Mouse (Mus musculus) MEL (cell line): Measurements from ENCODE around the gene Col26a1. TPM values are rescaled to one million over a fixed set of nuclear protein-coding genes. Genes with fewer than 3 reads are reported as not detected.

Experiments
- DNase-seq: peaks from one replicate; pipeline ENCODE4 v3.0.0; 2011; ENCODE audit warnings: low read depth, low spot score
- H3K27ac ChIP-seq: 2 replicates; pipeline ENCODE4 v1.5.1; 2012; ENCODE audit warnings: low read depth, mild to moderate bottlenecking, control low read depth, low read length, moderate library complexity; ENCODE audit not compliant: control insufficient read depth
- H3K27me3 ChIP-seq, 2 experiments: fragments of 150-350 bp in 1 of 2; sonication (generic) in 1 of 2; 2 replicates each; pipeline ENCODE4 v1.6.1; 2012; ENCODE audit warnings: low read length in 2 of 2, mild to moderate bottlenecking in 2 of 2, improper control_type of control experiment in 1 of 2, moderate library complexity in 1 of 2; ENCODE audit not compliant: insufficient read depth in 2 of 2, control insufficient read depth in 1 of 2
- H3K36me3 ChIP-seq, 2 experiments: 2 replicates each; pipeline ENCODE4 v1.6.1; 2012 to 2014; ENCODE audit warnings: low read length in 2 of 2, improper control_type of control experiment in 1 of 2, inconsistent platforms in 1 of 2, mild to moderate bottlenecking in 1 of 2; ENCODE audit not compliant: insufficient read depth in 2 of 2, control insufficient read depth in 1 of 2
- H3K4me1 ChIP-seq, 2 experiments: fragments of 150-350 bp in 1 of 2; sonication (generic) in 1 of 2; 2 replicates each; pipeline ENCODE4 v1.6.1; 2012; ENCODE audit warnings: low read length in 2 of 2, improper control_type of control experiment in 1 of 2, mild to moderate bottlenecking in 1 of 2; ENCODE audit not compliant: insufficient read depth in 2 of 2, control insufficient read depth in 1 of 2
- H3K4me3 ChIP-seq, 2 experiments: fragments of 150-350 bp in 1 of 2; sonication (generic) in 1 of 2; 2 replicates each; pipeline ENCODE4 v1.5.1; 2012; ENCODE audit warnings: low read depth in 2 of 2, low read length in 2 of 2, mild to moderate bottlenecking in 2 of 2, moderate library complexity in 2 of 2, control low read depth in 1 of 2, improper control_type of control experiment in 1 of 2; ENCODE audit not compliant: control insufficient read depth in 1 of 2, insufficient read depth in 1 of 2
- H3K79me2 ChIP-seq: 2 replicates; pipeline ENCODE4 v1.6.1; 2012; ENCODE audit warnings: mild to moderate bottlenecking, low read length, moderate library complexity; ENCODE audit not compliant: control insufficient read depth, poor library complexity, insufficient read depth
- H3K9ac ChIP-seq: 2 replicates; pipeline ENCODE4 v1.6.1; 2012; ENCODE audit warnings: low read depth, mild to moderate bottlenecking, control low read depth, low read length, moderate library complexity; ENCODE audit not compliant: control insufficient read depth, poor library complexity, severe bottlenecking
- H3K9me3 ChIP-seq: fragments of 150-350 bp; sonication (generic); replicated peaks from 2 replicates; pipeline ENCODE4 v1.6.1; 2012; ENCODE audit warnings: mild to moderate bottlenecking, low read length, improper control_type of control experiment, moderate library complexity; ENCODE audit not compliant: insufficient read depth
- BHLHE40 ChIP-seq: IDR thresholded peaks from 2 replicates; pipeline ENCODE4 v1.6.1; 2012; ENCODE audit warnings: low read depth, mild to moderate bottlenecking, inconsistent platforms, low read length, improper control_type of control experiment, borderline replicate concordance
- CHD1 ChIP-seq: IDR thresholded peaks from 2 replicates; pipeline ENCODE4 v1.6.1; 2012; ENCODE audit warnings: low read depth, mild to moderate bottlenecking, inconsistent platforms, low read length, improper control_type of control experiment
- CHD2 ChIP-seq: IDR thresholded peaks from 2 replicates; pipeline ENCODE4 v1.6.1; 2011; ENCODE audit warnings: low read length, improper control_type of control experiment
- CTCF ChIP-seq, 3 experiments: IDR thresholded peaks in 2 of 3; conservative IDR thresholded peaks in 1 of 3; 2 replicates each; pipeline ENCODE4 v1.5.1; 2011 to 2012; ENCODE audit warnings: low read length in 3 of 3, low read depth in 2 of 3, mild to moderate bottlenecking in 2 of 3, improper control_type of control experiment in 1 of 3, inconsistent platforms in 1 of 3, mixed read lengths in 1 of 3, moderate library complexity in 1 of 3; ENCODE audit not compliant: control insufficient read depth in 1 of 3, insufficient read depth in 1 of 3, poor library complexity in 1 of 3, severe bottlenecking in 1 of 3
- E2F4 ChIP-seq: IDR thresholded peaks from 2 replicates; pipeline ENCODE4 v1.6.1; 2011; ENCODE audit warnings: low read depth, low read length, improper control_type of control experiment, borderline replicate concordance
- ELF1 ChIP-seq: IDR thresholded peaks from 2 replicates; pipeline ENCODE4 v1.6.1; 2014; ENCODE audit warnings: low read depth, mild to moderate bottlenecking, inconsistent platforms, low read length, improper control_type of control experiment, moderate library complexity
- EP300 ChIP-seq, 2 experiments: IDR thresholded peaks; 2 replicates each; pipeline ENCODE4 v1.6.1; 2011; ENCODE audit warnings: improper control_type of control experiment in 2 of 2, low read length in 2 of 2, low read depth in 1 of 2, mild to moderate bottlenecking in 1 of 2
- ETS1 ChIP-seq: IDR thresholded peaks from 2 replicates; pipeline ENCODE4 v1.6.1; 2012; ENCODE audit warnings: low read depth, mild to moderate bottlenecking, inconsistent platforms, low read length, improper control_type of control experiment, moderate library complexity
- GABPA ChIP-seq: IDR thresholded peaks from 2 replicates; pipeline ENCODE4 v1.6.1; 2012; ENCODE audit warnings: low read depth, mild to moderate bottlenecking, inconsistent platforms, low read length, improper control_type of control experiment, moderate library complexity
- GATA1 ChIP-seq: IDR thresholded peaks from 2 replicates; pipeline ENCODE4 v1.6.1; 2011; ENCODE audit warnings: low read depth, low read length, improper control_type of control experiment
- HCFC1 ChIP-seq: IDR thresholded peaks from 2 replicates; pipeline ENCODE4 v1.6.1; 2012; ENCODE audit warnings: low read depth, mild to moderate bottlenecking, inconsistent platforms, low read length, improper control_type of control experiment, moderate library complexity
- JUND ChIP-seq: IDR thresholded peaks from 2 replicates; pipeline ENCODE4 v1.6.1; 2011; ENCODE audit warnings: low read depth, mild to moderate bottlenecking, improper control_type of control experiment, low read length
- KAT2A ChIP-seq: conservative IDR thresholded peaks from 2 replicates; pipeline ENCODE4 v1.6.1; 2012; ENCODE audit warnings: low read depth, low read length, improper control_type of control experiment, inconsistent platforms
- MAFK ChIP-seq: IDR thresholded peaks from 2 replicates; pipeline ENCODE4 v1.6.1; 2011; ENCODE audit warnings: low read depth, mild to moderate bottlenecking, low read length, improper control_type of control experiment, borderline replicate concordance
- MAX ChIP-seq: IDR thresholded peaks from 2 replicates; pipeline ENCODE4 v1.6.1; 2011; ENCODE audit warnings: low read length, improper control_type of control experiment
- MAZ ChIP-seq: IDR thresholded peaks from 2 replicates; pipeline ENCODE4 v1.6.1; 2012; ENCODE audit warnings: low read depth, mild to moderate bottlenecking, inconsistent platforms, low read length, improper control_type of control experiment
- MEF2A ChIP-seq: IDR thresholded peaks from 2 replicates; pipeline ENCODE4 v1.6.1; 2014; ENCODE audit warnings: low read depth, mild to moderate bottlenecking, inconsistent platforms, low read length, improper control_type of control experiment; ENCODE audit not compliant: poor library complexity, insufficient replicate concordance, severe bottlenecking; ENCODE audit errors: extremely low read depth
- MXI1 ChIP-seq: IDR thresholded peaks from 2 replicates; pipeline ENCODE4 v1.6.1; 2011; ENCODE audit warnings: mild to moderate bottlenecking, low read depth, low read length, improper control_type of control experiment
- MYB ChIP-seq: IDR thresholded peaks from 2 replicates; pipeline ENCODE4 v1.6.1; 2011; ENCODE audit warnings: mild to moderate bottlenecking, low read depth, low read length, improper control_type of control experiment
- MYC ChIP-seq: IDR thresholded peaks from 2 replicates; pipeline ENCODE4 v1.6.1; 2011; ENCODE audit warnings: low read depth, mild to moderate bottlenecking, low read length, improper control_type of control experiment, moderate library complexity
- NELFE ChIP-seq: IDR thresholded peaks from 2 replicates; pipeline ENCODE4 v1.6.1; 2011; ENCODE audit warnings: low read depth, low read length, improper control_type of control experiment
- NRF1 ChIP-seq: IDR thresholded peaks from 2 replicates; pipeline ENCODE4 v1.6.1; 2014; ENCODE audit warnings: low read depth, mild to moderate bottlenecking, inconsistent platforms, low read length, improper control_type of control experiment, moderate library complexity; ENCODE audit not compliant: poor library complexity, insufficient read depth, severe bottlenecking
- POLR2A ChIP-seq, 2 experiments: IDR thresholded peaks; 2 replicates each; pipeline ENCODE4 v1.6.1; 2011 to 2012; ENCODE audit warnings: low read length in 2 of 2, mild to moderate bottlenecking in 2 of 2, control low read depth in 1 of 2, improper control_type of control experiment in 1 of 2, low read depth in 1 of 2, moderate library complexity in 1 of 2; ENCODE audit not compliant: control insufficient read depth in 1 of 2, insufficient read depth in 1 of 2, poor library complexity in 1 of 2
- POLR2AphosphoS2 ChIP-seq: IDR thresholded peaks from 2 replicates; pipeline ENCODE4 v1.6.1; 2011; ENCODE audit warnings: low read length, improper control_type of control experiment
- POLR2AphosphoS5 ChIP-seq: IDR thresholded peaks from 2 replicates; pipeline ENCODE4 v1.6.1; 2012; ENCODE audit warnings: low read depth, borderline replicate concordance, mild to moderate bottlenecking, inconsistent platforms, low read length, moderate library complexity, mixed read lengths
- RCOR1 ChIP-seq: IDR thresholded peaks from 2 replicates; pipeline ENCODE4 v1.6.1; 2012; ENCODE audit warnings: low read depth, mild to moderate bottlenecking, inconsistent platforms, low read length, improper control_type of control experiment
- SIN3A ChIP-seq: IDR thresholded peaks from 2 replicates; pipeline ENCODE4 v1.6.1; 2012; ENCODE audit warnings: low read length, improper control_type of control experiment, inconsistent platforms
- TAL1 ChIP-seq: IDR thresholded peaks from 2 replicates; pipeline ENCODE4 v1.6.1; 2012; ENCODE audit warnings: mild to moderate bottlenecking, inconsistent platforms, low read length, moderate library complexity, mixed read lengths
- TBP ChIP-seq: IDR thresholded peaks from 2 replicates; pipeline ENCODE4 v1.8.0; 2011; ENCODE audit warnings: low read depth, low read length, improper control_type of control experiment
- TCF12 ChIP-seq: IDR thresholded peaks from 2 replicates; pipeline ENCODE4 v1.6.1; 2014; ENCODE audit warnings: low read depth, mild to moderate bottlenecking, inconsistent platforms, low read length, improper control_type of control experiment, moderate library complexity
- UBTF ChIP-seq: IDR thresholded peaks from 2 replicates; pipeline ENCODE4 v1.6.1; 2012; ENCODE audit warnings: low read depth, mild to moderate bottlenecking, inconsistent platforms, low read length, improper control_type of control experiment, moderate library complexity, borderline replicate concordance; ENCODE audit not compliant: insufficient read depth
- ZC3H11A ChIP-seq: IDR thresholded peaks from 2 replicates; pipeline ENCODE4 v1.6.1; 2012; ENCODE audit warnings: low read depth, mild to moderate bottlenecking, inconsistent platforms, low read length, improper control_type of control experiment
- ZKSCAN1 ChIP-seq: IDR thresholded peaks from 2 replicates; pipeline ENCODE4 v1.6.1; 2012; ENCODE audit warnings: low read depth, mild to moderate bottlenecking, inconsistent platforms, low read length, improper control_type of control experiment, moderate library complexity
- ZMIZ1 ChIP-seq: IDR thresholded peaks from 2 replicates; pipeline ENCODE4 v1.6.1; 2012; ENCODE audit warnings: low read depth, mild to moderate bottlenecking, inconsistent platforms, low read length, improper control_type of control experiment, moderate library complexity
- ZNF384 ChIP-seq: IDR thresholded peaks from 2 replicates; pipeline ENCODE4 v1.6.1; 2012; ENCODE audit warnings: low read depth, mild to moderate bottlenecking, inconsistent platforms, low read length, improper control_type of control experiment
- polyA plus RNA-seq, 2 experiments: library from polyadenylated mRNA; stranded (reverse) in 1 of 2; unstranded in 1 of 2; fragments of >175 nt in 1 of 2; fragments of >200 nt in 1 of 2; gene quantifications; 2 replicates each; pipeline versions ENCODE4 v1.2.1 to v1.2.4; 2012; ENCODE audit warnings: low replicate concordance in 2 of 2, low read depth in 1 of 2; ENCODE audit not compliant: insufficient read length in 2 of 2, insufficient read depth in 1 of 2, missing spikeins in 1 of 2
- total RNA-seq: library from RNA; depleted of rRNA; stranded (reverse); fragments of 300-350 nt; gene quantifications from 2 replicates; pipeline ENCODE4 v1.2.3, GENCODE M21; 2012

Gene Col26a1
- total and polyA plus RNA-seq, 3 experiments = not detected

DNA sequence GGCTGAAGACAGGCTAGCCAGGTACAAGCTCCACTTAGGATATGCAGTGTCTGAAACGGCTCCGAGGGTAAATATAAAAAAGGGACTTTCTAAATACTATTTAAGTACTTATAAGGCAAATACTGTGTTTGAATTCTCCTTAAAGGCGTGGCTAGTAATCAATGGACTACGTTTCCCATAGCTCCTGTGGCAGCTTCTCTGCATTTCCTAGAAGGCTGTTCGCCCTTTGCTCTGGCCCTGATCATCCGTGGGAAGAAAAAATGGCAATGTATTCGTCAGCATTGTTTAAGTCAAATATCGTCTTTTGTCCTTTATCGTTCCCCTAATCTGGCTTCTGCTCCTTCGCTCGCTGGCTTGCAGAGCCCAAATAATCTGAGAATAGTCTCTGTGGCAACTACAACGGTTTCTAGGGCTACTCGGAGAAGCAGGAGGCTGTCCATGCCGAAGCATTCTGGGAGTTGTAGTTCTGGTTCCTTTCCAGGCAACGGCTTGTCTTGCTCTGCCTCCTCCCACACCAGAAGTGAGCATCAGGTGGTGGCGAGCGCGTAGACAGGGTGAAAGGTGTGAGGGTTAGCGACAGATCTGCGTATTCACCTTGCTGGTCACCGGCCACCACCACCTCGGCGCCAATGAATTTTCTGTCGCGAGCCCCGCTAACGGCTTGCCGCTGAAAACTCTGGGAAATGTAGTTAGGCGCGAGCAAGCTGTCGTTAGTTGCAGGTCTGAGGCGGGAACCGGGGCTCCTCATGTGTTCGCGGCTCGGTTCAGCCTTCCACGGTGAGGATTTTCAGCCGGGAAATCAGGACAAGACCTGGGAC is 35.9 kb upstream of the Col26a1 start:
- H3K79me2 ChIP-seq = peaks cover 11% of the 10 kb centered on the region
- peaks cover 2 to 3% of the 10 kb centered on the region in 2 experiments; a peak in 2 of 4 replicates for H3K4me1 ChIP-seq
- no peaks in the 10 kb centered on the region; a peak in 1 of 4 replicates for H3K36me3 ChIP-seq
- H3K9ac ChIP-seq = peak overlapping the region; percentile 91
- H3K27ac ChIP-seq = peak overlapping the region; percentile 92
- no peaks in the 10 kb centered on the region for H3K9me3 ChIP-seq
- peak overlapping the region; percentile 75 to 92 for H3K4me3 ChIP-seq
- peak; percentile 93 for DNase-seq
- no peaks in the 10 kb centered on the region for H3K27me3 ChIP-seq
- peak; percentile 90 for TF ChIP-seq MXI1
- peak; percentile 56; the same call in 1 of the 2 replicates for TF ChIP-seq GATA1
- no peak for TF ChIP-seq ETS1
- peak; percentile 84; the same call in 1 of the 2 replicates for TF ChIP-seq E2F4
- peak; percentile 62; the same call in 1 of the 2 replicates for TF ChIP-seq ELF1
- no peak for TF ChIP-seq CTCF (IDR thresholded peaks at IDR 0.05 in 2 of 3, conservative IDR thresholded peaks at IDR 0.05 in 1 of 3; ENCODE audit: control insufficient read depth in 1 of 3, insufficient read depth in 1 of 3, low read depth in 2 of 3, low read length in 3 of 3, poor library complexity in 1 of 3, severe bottlenecking in 1 of 3)
- TF ChIP-seq POLR2AphosphoS5 = no peak
- TF ChIP-seq MAX = peak; percentile 95
- TF ChIP-seq POLR2AphosphoS2 = peak; percentile 27
- TF ChIP-seq ZNF384 = no peak
- TF ChIP-seq BHLHE40 = peak; percentile 51; the same call in 1 of the 2 replicates
- TF ChIP-seq CHD1 = no peak
- TF ChIP-seq GABPA = no peak
- TF ChIP-seq MYB = peak; percentile 71
- no peak for TF ChIP-seq UBTF
- no peak for TF ChIP-seq RCOR1
- TF ChIP-seq MYC = peak; percentile 49; the same call in 1 of the 2 replicates
- TF ChIP-seq ZKSCAN1 = no peak
- TF ChIP-seq CHD2 = peak; percentile 85
- peak; percentile 96 for TF ChIP-seq HCFC1
- 0 out of 2 replicates have a peak, but pooled peaks have one; percentile 28 for TF ChIP-seq TCF12
- peak; percentile 54 to 65; a peak in 3 of 4 replicates for TF ChIP-seq POLR2A (IDR thresholded peaks at IDR 0.05; ENCODE audit: control insufficient read depth in 1 of 2, insufficient read depth in 1 of 2, low read depth in 1 of 2, low read length in 2 of 2, poor library complexity in 1 of 2)
- TF ChIP-seq ZC3H11A = no peak
- TF ChIP-seq MEF2A = no peak
- TF ChIP-seq NRF1 = no peak
- TF ChIP-seq EP300 (IDR thresholded peaks at IDR 0.05; ENCODE audit: low read depth in 1 of 2, low read length in 2 of 2) = no peak; a peak in 1 of 4 replicates
- peak; percentile 60 for TF ChIP-seq NELFE
- TF ChIP-seq MAFK = no peak
- TF ChIP-seq SIN3A = peak; percentile 86
- peak; percentile 33; the same call in 1 of the 2 replicates for TF ChIP-seq MAZ
- TF ChIP-seq ZMIZ1 = 0 out of 2 replicates have a peak, but pooled peaks have one; percentile 23
- TF ChIP-seq TAL1 = no peak
- peak; percentile 63; the same call in 1 of the 2 replicates for TF ChIP-seq TBP
- TF ChIP-seq JUND = no peak
- peak; percentile 84; the same call in 1 of the 2 replicates for TF ChIP-seq KAT2A
